Mouse (Mus musculus) layer of hippocampus, adult 9-10 months (tissue): ENCODE measurements around the gene Krba1.

ENCODE experiments used
- DNase-seq: peaks from one replicate; pipeline ENCODE4 v3.0.0; 2022; ENCODE audit warnings: low spot score

Krba1 gene

DNA sequence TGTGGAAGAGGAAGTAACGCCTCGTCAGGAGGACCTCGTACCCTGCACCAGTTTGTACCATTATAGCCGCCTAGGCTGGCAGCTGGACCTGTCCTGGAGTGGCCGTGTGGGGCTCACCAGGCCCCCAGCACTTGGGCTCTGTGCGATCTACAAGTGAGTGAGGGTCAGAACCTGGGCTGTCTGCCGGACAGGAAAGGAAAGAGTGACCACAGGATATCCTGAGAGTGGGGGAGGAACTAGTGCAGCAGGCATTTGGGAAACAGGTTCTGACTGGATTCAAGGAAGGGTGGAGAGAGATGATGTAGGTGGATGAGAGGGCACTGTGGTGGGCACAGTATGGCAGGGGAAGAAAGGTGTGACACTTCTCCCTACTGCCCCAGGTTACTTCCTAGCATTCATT lies 53.1 kb downstream of the Krba1 start:
- no peak for DNase-seq

DNA sequence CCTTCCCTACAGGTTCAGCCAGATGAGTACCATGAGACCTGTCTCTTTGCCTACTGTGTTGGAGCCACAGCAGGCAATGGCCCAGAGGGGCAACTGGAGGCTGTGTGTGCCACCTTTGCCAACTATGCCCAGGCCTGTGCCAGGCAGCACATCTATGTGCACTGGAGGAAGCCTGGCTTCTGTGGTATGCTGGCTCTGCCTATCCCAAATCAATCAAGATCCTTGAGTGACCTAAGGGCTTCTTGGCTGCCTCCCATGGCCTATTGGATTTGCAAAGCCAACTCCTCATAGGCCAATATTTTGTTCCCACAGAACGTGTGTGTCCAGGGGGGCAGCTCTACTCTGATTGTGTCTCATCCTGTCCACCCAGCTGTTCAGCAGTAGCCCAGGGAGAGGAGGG lies 56.8 kb downstream of the Krba1 start:
- DNase-seq: no peak

GRCm38 (mm10) chr6:48452771-48453170 lies 57.4 kb downstream of the Krba1 start:
- no peak for DNase-seq

- DNase-seq: no peak
These were observed 69.7 kb downstream of the Krba1 start for GRCm38 (mm10) chr6:48464966-48465679.

- DNase-seq: no peak
These were observed 71.3 kb downstream of the Krba1 start for GRCm38 (mm10) chr6:48466715-48467114.

GRCm38 (mm10) chr6:48467490-48467889 lies 72.1 kb downstream of the Krba1 start:
- DNase-seq: no peak
